Mouse (Mus musculus) mouse embryonic stem cell (cell line): ENCODE measurements around the gene Tdgf1.

Source experiments
- in situ Hi-C, 2 experiments: fragments of 300-500 bp; cut with MboI; formaldehyde crosslinking; loops; 1 replicate in 1 of 2; 3 replicates in 1 of 2; pipeline ENCODE4 v1.14.3; 2019 to 2020; ENCODE audit warnings: low sequenced_read_pairs in 2 of 2, low pct_unique_long_range_greater_than_20kb in 1 of 2, mixed read lengths in 1 of 2; ENCODE audit not compliant: unreplicated experiment in 1 of 2

Gene Tdgf1

DNA sequence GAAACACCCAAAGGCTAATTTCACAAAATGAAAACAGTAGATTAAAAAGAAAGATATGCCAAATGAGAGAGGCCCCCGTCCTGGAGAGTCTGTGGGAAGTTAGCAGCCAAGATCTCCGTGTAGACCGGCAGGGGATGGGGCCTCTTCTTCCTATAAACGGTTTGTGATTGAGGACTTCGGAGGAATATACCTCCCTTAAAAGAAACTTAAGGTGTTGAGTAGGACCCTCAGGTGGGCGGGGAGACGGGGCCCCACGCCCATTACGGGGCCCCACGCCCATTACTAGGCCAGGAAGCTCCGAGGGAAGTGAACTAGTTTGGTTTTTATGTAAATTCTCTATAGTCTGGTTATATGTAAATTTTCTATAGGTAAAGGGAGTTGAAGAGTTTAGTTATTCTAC is at the start of gene Tdgf1:
Gene Tdgf1 (minus strand): TSS at position 233 of the 400 bp plus-strand sequence.
- in situ Hi-C loops, result no loop called here

- in situ Hi-C loops, result no loop called here
Measured at GRCm38 (mm10) chr9:110994716-110995172, 48.8 kb upstream of the Tdgf1 start.

DNA sequence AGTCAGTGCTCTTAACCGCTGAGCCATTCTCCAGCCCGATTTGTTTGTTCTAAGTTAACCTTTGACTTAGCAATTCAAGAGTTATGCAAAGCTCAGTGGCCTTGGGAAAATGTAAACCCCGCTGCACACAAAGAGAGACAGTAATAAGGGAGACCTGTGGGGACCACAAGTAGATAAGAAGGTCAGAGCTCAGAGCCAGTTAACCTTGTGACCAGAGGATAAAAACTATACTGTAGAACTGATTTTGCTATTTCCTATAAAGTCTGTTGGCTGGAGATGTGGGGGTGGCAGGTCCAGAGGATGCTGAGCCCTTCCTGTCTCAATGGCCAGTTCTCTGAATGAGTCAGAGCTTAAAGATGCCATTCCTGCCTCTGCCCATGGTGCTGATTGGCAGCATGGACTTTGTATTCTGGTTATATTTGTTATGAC is 47.3 kb upstream of the Tdgf1 start:
- in situ Hi-C loops, result no loop called here

GRCm38 (mm10) chr9:110990204-110990603 is 44.2 kb upstream of the Tdgf1 start, which contains the start of gene Rtp3:
TSS of gene Rtp3 (minus strand) at chr9:110990583.
- in situ Hi-C loops, result no loop called here

DNA sequence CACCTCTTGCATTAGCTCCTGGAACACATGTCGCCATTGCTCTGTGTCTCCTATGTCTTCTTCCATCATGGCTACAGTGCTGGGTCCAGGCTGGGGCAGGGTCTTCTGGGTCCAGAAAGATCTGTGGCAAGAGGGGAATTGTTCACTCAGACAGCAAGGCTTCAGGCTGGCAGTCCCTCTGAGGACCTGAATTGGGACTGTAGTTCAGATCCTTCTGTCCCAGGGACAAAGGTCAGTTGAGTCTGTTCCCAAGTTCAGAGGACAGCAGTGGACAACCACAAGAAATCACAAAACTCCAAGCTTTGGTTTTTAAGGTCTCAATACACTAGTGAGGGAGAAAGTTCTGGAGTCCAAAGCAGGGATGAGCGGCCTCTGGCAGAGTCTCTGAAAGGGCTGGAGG is 43.6 kb upstream of the Tdgf1 start:
- in situ Hi-C loops, result no loop called here

DNA sequence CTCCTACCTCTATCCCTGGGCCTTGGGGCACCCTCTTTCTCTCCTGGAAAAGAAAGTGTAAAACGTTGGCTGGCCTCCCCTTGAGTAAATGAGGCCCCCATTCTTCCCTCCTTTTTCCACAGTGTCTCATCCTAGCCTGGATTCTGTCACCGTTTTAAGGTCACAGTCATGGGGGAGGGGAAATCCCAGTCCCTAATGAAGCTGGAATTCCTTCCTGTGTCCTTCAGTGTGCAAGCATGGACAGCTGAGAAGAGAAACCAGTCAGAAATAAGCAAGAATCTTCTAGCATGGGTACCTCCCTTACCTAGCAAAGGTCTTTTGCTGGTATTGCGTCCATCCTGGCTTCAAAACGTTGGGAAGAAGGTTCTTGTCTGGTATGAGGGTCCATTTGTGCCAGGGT is 43.2 kb upstream of the Tdgf1 start:
- in situ Hi-C loops, result no loop called here

DNA sequence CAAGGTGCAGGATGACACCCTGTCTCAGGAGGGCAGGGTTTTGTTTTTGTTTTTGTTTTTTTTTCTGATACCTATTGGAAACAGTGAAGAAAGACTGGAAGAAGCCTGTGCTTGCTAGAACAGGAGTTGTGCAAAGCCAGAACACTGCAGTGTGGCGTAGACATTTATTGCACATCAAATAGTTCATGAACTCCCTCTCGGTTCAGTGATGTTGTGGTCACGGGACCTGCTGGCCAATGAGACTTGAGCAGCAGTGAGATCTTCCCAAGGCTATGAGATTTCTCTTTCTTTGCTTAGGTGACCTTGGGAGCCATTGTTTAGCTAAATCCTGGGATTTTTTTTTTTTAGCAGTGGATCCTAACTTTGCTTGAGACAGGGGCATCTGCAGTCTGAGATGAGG is 42.1 kb upstream of the Tdgf1 start:
- in situ Hi-C loops, result no loop called here

GRCm38 (mm10) chr9:110987331-110987730 is 41.4 kb upstream of the Tdgf1 start:
- in situ Hi-C loops, result no loop called here

- in situ Hi-C loops, result no loop called here
Measured at GRCm38 (mm10) chr9:110985951-110986350, 40.0 kb upstream of the Tdgf1 start.

DNA sequence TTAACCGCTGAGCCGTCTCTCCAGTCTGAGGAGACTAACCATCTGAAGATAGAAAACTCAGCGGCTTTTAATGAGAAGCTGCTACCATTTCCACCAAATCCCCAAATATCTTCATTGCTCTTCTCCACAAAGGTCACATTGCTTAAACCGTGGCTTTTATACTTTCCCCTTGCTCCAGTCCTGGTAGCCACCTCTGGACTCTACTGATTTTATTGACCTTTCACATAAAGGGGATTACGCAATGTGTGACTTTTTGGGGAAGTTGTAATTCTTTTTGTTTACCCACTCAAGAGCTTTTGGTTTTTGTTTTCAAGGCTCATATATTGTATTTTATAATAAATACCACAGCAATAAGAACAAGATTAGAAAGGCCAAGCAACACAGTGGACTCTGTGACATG is 39.6 kb upstream of the Tdgf1 start:
- in situ Hi-C loops, result no loop called here

- in situ Hi-C loops, result no loop called here
Measured at GRCm38 (mm10) chr9:110984096-110984495, 38.1 kb upstream of the Tdgf1 start.

DNA sequence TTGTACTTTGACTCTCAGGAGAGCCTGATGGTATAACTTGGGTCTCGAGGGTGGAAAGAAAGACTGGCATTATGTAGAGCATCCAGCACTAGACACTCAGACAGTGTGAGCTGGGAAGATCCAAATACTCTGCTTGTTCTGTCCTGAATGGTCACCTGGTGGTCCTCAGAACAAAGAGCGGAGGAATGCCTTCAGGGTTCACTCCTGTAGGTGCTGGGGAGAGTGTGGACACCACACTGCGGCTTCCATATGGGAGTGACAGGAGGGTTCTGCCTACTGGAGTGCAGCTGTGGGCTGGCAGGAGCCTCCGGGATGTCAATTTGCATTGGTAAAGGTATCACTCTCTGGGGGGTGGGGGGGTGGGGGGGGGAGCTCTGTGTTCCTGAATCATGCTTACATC is 36.4 kb upstream of the Tdgf1 start:
- in situ Hi-C loops, result no loop called here

DNA sequence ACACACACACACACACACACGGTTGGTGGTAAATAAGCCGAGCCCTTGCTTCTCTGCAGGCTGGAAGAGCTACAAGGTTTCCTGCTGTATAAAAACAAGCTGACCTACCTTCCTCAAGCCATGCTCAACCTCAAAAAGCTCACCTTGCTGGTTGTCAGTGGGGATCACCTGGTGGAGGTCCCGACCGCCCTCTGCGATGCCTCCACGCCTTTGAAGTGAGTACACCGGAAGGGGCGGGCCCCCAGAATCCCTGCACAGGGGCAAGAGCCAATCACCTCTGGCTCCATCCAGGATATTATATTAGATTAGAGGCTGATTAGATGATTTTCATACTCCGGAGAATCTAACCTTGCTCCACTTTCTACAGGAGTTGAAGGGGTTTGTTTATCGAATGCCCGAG is 33.5 kb upstream of the Tdgf1 start:
- in situ Hi-C loops, result no loop called here

- in situ Hi-C loops, result no loop called here
Measured at GRCm38 (mm10) chr9:110965910-110966231, 19.9 kb upstream of the Tdgf1 start.

DNA sequence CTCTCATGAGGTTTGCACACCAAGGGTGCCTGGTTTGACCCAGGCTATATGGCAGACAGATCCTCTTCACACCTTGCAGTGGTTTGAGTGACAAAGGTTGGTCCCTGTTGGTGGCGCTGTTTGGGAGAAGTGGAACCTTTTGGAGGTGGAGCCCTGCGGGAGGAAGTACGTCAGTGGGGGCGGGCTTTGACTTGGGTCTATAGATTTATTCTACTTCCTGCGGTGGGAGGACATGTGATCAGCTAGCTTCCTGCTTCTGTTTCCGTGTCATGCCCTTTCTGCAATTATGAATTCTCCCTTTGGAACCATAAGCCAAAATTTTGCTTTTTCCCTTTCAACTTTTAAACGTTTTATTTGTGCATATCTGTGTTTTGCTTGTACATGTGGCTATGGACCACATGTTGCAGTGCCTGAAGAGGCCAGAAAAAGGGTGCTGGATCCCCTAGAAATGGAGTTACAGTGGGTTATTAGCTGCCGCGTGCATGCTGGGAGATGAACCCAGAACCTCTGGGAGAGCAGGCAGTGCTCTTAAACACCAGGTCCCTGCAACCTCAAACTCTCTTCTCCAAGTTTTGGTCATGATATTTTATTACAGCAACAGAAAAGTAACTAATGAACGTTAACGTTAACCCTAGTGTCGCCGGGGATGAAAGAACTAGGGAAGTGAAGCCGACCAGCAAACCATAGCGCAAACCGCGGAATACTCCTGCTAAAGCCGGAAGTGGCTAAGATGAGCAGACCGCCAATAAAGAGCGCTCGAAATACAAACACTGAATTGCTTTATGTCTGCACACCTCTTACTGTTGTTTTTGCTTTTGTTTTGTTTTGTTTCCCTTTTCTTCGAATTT is 19.3 kb upstream of the Tdgf1 start:
- in situ Hi-C loops, result no loop called here

DNA sequence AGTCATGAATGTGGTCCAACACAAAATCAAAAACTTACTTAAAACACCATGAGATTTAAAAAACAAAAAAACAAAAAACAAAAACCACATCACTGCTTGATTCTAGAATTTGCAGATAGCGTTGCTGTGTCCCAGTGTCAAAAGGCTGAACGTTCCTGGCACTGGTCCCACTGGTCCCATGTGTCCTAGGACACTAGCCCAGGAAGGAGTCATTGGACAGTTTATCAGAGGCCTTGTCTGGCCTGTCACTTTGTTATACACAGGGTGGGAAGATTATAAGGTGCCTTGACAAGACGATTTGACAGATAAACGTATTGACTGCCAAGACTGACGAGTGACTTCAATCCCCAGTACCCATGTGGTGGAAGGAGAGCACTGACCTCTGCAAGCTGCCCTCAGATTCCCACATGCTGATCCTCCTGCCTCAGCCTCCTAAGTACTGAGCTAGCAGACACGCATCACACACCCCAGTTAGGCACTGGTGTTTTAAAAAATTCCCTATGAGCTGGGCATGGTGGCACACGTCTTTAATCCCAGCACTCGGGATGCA is 17.7 kb upstream of the Tdgf1 start:
- in situ Hi-C loops, result no loop called here

- in situ Hi-C loops, result no loop called here
Measured at GRCm38 (mm10) chr9:110961386-110961785, 15.4 kb upstream of the Tdgf1 start.

DNA sequence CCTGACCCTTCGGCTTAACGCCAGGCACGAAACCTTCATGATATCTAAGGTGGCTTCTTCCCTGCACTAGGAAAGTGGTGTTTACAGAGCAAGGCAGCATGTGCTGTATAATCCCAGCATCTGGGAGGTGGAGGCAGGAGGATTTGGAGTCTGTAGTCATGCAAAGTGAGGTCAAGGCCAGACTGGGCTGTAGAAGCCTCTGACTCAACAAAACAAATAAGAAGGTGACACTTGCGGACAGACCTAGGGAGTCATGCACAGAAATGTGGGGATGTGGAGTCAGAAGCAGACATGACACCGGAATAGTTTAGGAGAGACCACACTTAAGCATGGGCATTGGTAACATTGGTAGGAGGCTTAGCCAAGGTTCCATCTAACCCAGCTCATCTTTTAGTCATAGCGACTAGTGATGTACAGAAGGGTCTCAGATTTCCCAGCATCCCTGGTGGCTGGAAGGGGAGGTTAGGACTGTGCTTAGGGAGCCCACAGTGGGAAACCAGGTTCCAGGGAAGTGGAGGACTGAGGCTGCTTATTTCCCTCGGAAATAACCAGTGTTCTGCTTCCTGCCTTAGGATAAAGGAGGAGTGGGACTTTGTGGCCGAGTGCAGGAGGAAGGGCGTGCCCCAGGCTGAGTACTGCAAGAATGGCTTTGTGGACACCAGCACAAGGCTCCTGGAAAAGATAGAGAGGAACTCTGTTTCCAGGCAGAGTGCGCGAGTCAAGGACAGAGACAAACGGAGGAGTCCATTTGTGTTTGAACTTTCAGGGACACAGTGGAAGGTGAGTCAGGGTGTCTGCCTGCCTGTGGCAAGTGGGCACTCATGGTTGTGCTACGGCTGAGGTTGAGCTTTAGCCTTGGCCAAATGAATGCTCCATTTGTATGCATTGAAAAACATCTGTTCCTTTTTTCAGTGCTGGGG is 14.5 kb upstream of the Tdgf1 start:
- in situ Hi-C loops, result no loop called here

GRCm38 (mm10) chr9:110959669-110960068 is 13.7 kb upstream of the Tdgf1 start:
- in situ Hi-C loops, result no loop called here
